Mouse (Mus musculus) neural tube, embryonic 14.5 days (tissue): ENCODE data around the gene R3hdm4. TPM values are rescaled to one million over a fixed set of nuclear protein-coding genes. Genes with fewer than 3 reads are reported as not detected.
"Not testable (repeated sequence)": the region's sequence is repeated elsewhere in the genome, so short reads cannot be mapped to it uniquely, and the experiment has no call there.

ENCODE experiments used
- ATAC-seq: fragments of 200-750 bp; cut with Nextera tagmentation; 2 replicates; pipeline ENCODE4 v1.8.0; 2017; ENCODE audit warnings: low read depth, mild to moderate bottlenecking, moderate TSS enrichment, moderate library complexity
- H3K27ac ChIP-seq: fragments of 300-500 bp; sonication (generic); 2 replicates; pipeline ENCODE4 v1.5.1; 2014; ENCODE audit warnings: low read depth, mild to moderate bottlenecking, control low read depth, low read length, moderate library complexity, mixed read lengths
- H3K27me3 ChIP-seq: fragments of 300-500 bp; sonication (generic); 2 replicates; pipeline ENCODE4 v1.6.1; 2014; ENCODE audit warnings: low read length; ENCODE audit not compliant: control insufficient read depth, insufficient read depth
- H3K36me3 ChIP-seq: fragments of 300-500 bp; sonication (generic); 2 replicates; pipeline ENCODE4 v1.6.1; 2014; ENCODE audit warnings: low read length, mixed read lengths; ENCODE audit not compliant: control insufficient read depth, insufficient read depth
- H3K4me1 ChIP-seq: fragments of 300-500 bp; sonication (generic); 2 replicates; pipeline ENCODE4 v1.6.1; 2014; ENCODE audit warnings: low read length; ENCODE audit not compliant: control insufficient read depth, insufficient read depth
- H3K4me2 ChIP-seq: fragments of 300-500 bp; sonication (generic); 2 replicates; pipeline ENCODE4 v1.6.1; 2014; ENCODE audit warnings: mild to moderate bottlenecking, low read depth, low read length, control low read depth
- H3K4me3 ChIP-seq: fragments of 300-500 bp; sonication (generic); 2 replicates; pipeline ENCODE4 v1.5.1; 2014; ENCODE audit warnings: low read depth, low read length, control low read depth, mixed read lengths
- H3K9ac ChIP-seq: fragments of 300-500 bp; sonication (generic); replicated peaks from 2 replicates; pipeline ENCODE4 v1.6.1; 2014; ENCODE audit warnings: low read depth, mild to moderate bottlenecking, control low read depth, low read length, mixed read lengths
- H3K9me3 ChIP-seq: fragments of 300-500 bp; sonication (generic); 2 replicates; pipeline ENCODE4 v1.6.1; 2016; ENCODE audit warnings: low read length; ENCODE audit not compliant: control insufficient read depth
- WGBS: fragments of 180-500 bp; shearing (Covaris S2); extraction: QIAGEN DNeasy Blood & Tissue Kit; methylation state at CpG from one replicate; pipeline ENCODE4 v1.1.7; 2014; 5-methylcytosine and 5-hydroxymethylcytosine counted together
- polyA plus RNA-seq: library from polyadenylated mRNA; unstranded; fragments of >200 nt; fragmentation: Nextera tagmentation; extraction: Ambion mirVana; gene quantifications from 2 replicates; pipeline ENCODE4 v1.2.1, GENCODE M21; 2014

Gene R3hdm4
- polyA plus RNA-seq, 1 experiment from 2014 or later, result 265 TPM

DNA sequence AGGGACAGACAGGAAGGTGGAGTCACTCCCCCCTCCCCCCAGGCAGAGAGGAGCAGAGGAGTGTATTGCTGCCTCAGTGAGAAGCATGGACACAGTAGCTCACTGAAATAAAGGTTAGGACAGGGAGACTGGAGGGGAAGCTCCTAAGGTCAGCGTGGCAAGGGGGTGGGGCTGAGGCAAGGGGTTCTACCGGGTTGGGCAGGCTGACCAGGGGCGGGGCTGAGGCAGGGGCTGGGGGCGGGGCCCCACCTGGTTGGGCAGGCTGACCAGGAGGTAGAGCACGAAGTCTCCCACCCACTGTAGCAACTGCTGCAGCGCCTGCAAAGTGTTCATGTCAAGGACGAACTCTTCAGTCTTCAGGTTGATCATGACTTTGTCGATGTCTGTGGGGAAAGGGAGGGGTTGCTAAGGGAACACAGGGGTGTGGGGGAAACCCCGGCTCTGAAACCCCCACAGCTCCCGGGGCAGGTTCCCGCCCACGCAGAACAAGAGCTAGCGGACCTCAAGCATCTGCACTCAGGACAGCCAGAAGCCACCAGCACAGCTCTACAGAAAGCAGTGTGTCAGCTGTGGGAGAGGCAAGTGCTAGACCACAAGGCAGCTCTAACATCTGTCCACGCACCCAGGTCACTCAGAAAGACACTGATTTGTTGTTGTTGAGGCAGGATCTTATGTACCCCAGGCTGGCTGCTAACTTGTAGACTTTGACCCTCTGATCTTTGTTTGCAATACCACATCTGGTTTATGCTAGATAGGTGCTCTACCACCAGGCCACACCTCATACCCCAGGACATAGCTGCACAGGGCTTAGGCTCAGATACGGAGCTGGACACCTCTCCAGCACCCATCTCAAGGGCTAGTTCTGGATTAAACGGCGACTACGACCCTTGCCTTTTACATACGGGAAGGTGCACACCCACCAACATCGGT lies 23.4 kb downstream of the R3hdm4 start:
- Histone ChIP-seq H3K9me3 (no peaks in the 10 kb centered on the region), H3K4me1 (no peaks in the 10 kb centered on the region), H3K4me2 (no peak overlapping the region), H3K9ac (no peak overlapping the region), H3K27me3 (no peaks in the 10 kb centered on the region), H3K36me3 (peaks cover 21% of the 10 kb centered on the region), H3K27ac (no peak overlapping the region), H3K4me3 (no peak overlapping the region)
- WGBS, result 53% methylated on average over 19 of the region's 20 CpGs
- no peak for ATAC-seq

DNA sequence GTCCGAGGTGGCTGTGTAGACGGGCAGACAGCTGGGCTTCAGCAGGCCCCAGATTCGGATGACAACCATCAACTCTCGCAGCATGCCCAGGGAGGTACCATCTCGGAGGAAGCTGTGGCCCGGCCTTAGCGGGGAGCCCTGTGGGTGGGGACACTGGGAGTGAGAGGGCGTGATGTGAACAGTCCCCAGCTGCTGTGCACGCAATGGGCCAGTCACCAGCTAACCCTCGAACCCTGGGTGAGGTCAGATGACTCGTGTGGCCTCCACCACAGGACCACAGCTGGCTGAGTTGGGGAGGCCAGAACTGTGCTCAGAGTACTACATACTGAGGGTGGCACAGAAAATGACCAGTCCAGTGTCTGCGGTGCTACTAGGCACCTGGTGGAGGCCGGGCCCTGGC lies 24.2 kb downstream of the R3hdm4 start:
- Histone ChIP-seq H3K27me3 (no peaks in the 10 kb centered on the region), H3K4me2 (no peak overlapping the region), H3K4me3 (no peak overlapping the region), H3K9me3 (no peaks in the 10 kb centered on the region), H3K27ac (no peak overlapping the region), H3K9ac (no peak overlapping the region), H3K4me1 (no peaks in the 10 kb centered on the region), H3K36me3 (peaks cover 21% of the 10 kb centered on the region)
- no peak for ATAC-seq
- WGBS, result 89% methylated on average over 13 of the region's 13 CpGs

DNA sequence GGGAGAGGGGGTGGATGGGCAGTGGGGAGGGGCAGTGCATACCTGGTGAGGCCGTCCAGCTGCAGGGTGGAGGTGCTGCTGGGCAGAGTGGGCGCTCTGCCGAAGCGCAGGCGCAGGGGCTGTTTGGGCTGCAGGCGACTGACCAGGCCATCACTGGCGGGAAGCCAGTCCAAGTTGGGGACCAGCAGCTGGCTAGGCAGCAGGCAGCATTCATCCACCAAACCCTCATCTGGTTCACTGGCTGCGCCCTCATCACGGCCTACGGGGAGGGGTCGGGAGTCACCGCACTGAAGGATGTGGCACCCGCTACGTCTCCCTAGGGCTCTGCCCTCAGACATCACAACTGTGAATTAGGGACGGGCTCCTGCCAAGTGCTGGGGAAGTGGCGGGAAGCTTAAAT lies 24.7 kb downstream of the R3hdm4 start:
- no peaks in the 10 kb centered on the region for H3K4me1 ChIP-seq
- H3K27ac ChIP-seq, result no peak overlapping the region
- no peak overlapping the region for H3K9ac ChIP-seq
- no peaks in the 10 kb centered on the region for H3K27me3 ChIP-seq
- no peak overlapping the region for H3K4me3 ChIP-seq
- no peaks in the 10 kb centered on the region for H3K9me3 ChIP-seq
- 91% methylated on average over 16 of the region's 16 CpGs for WGBS
- peaks cover 21% of the 10 kb centered on the region for H3K36me3 ChIP-seq
- no peak for ATAC-seq
- H3K4me2 ChIP-seq, result no peak overlapping the region

DNA sequence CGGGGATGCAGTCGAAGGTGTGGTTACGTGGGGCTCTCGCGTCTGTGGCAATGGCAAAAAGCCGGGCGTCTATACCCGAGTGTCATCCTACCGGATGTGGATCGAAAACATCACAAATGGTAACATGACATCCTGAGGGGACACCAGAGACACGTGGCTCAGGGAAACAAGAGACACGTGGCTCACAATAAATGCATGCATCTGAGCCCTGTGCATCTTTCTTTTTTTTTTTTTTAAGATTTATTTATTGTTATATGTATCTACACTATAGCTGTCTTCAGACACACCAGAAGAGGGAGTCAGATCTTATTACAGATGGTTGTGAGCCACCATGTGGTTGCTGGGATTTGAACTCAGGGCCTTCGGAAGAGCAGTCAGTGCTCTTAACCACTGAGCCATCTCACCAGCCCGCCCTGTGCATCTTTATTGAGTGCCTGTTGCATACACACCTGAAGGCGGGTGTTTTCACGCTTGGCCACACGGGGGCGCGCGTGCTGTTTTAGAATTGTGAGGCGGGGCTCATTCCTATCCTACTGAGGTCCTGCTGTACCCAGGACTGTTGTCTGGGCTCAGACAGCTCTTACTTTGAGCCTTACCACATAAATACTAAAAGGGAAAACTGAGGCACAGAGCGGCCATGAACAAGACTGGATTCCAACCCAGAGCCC lies 28.4 kb downstream of the R3hdm4 start:
- not testable (repeated sequence) for H3K27ac ChIP-seq, H3K4me1 ChIP-seq, H3K27me3 ChIP-seq, H3K9ac ChIP-seq, H3K9me3 ChIP-seq, H3K4me3 ChIP-seq, H3K4me2 ChIP-seq
- peak; percentile 61; the same call in 1 of the 2 replicates for ATAC-seq
- peaks cover 15% of the 10 kb centered on the region for H3K36me3 ChIP-seq
- 43% methylated on average over 22 of the region's 22 CpGs for whole genome bisulfite sequencing

DNA sequence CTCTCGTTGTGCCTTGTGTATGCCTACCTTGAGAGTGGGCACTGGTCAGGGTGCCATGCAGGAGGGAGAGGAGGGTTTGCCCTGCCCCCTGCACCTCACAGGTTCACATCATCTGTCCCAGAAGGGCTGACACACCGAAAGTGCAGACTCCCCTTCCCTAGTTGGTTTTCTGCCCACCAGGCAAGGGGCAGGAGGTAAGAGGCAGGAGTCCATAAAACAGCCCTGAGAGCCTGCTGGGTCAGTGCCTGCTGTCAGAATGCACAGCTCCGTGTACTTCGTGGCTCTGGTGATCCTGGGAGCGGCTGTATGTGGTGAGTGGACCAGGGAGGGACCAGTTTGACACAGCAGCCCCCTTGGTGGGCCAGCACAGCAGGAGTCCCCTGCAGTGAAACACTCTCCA lies 30.3 kb downstream of the R3hdm4 start, which contains the start of gene Cfd:
Gene Cfd (plus strand): TSS at position 184 of the 400 bp plus-strand sequence.
- ATAC-seq, result no peak
- WGBS, result 37% methylated on average over 5 of the region's 5 CpGs

DNA sequence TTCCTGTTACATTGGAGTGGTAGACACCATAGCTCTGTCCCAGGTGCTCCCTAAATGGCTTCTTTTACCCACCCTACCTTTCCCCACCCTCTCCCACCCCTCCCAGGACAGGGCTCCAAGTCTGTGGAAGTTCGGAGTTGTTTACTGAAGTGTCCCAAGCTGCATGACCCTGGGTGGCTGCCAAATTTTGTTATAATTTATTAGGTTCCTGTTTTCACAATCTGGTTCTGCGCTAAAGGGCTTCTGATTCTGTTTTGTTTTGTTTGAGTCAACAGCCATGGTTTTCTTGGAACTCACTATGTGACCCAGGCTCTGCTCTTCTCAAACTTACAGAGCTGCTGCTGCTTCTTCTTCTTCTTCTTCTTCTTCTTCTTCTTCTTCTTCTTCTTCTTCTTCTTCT lies 31.6 kb downstream of the R3hdm4 start:
- H3K4me2 ChIP-seq, result no peak overlapping the region
- H3K9me3 ChIP-seq, result no peaks in the 10 kb centered on the region
- no peak overlapping the region for H3K27ac ChIP-seq
- H3K4me3 ChIP-seq, result no peak overlapping the region
- no peaks in the 10 kb centered on the region for H3K4me1 ChIP-seq
- H3K9ac ChIP-seq, result no peak overlapping the region
- H3K27me3 ChIP-seq, result no peaks in the 10 kb centered on the region
- WGBS, result 76% methylated on average over 2 of the region's 2 CpGs
- ATAC-seq, result no peak
- no peaks in the 10 kb centered on the region for H3K36me3 ChIP-seq

More for the DNA sequence above, 30.3 kb downstream of the R3hdm4 start, which contains the start of gene Cfd:
- Histone ChIP-seq H3K4me1 (no peaks in the 10 kb centered on the region), H3K4me3 (no peak within 1 kb of the TSS), H3K9ac (no peak within 1 kb of the TSS), H3K27ac (no peak within 1 kb of the TSS), H3K4me2 (no peak within 1 kb of the TSS), H3K27me3 (no peaks in the 10 kb centered on the region), H3K36me3 (peaks cover 7% of the 10 kb centered on the region; the same call in 1 of the 2 replicates), H3K9me3 (no peaks in the 10 kb centered on the region)

DNA sequence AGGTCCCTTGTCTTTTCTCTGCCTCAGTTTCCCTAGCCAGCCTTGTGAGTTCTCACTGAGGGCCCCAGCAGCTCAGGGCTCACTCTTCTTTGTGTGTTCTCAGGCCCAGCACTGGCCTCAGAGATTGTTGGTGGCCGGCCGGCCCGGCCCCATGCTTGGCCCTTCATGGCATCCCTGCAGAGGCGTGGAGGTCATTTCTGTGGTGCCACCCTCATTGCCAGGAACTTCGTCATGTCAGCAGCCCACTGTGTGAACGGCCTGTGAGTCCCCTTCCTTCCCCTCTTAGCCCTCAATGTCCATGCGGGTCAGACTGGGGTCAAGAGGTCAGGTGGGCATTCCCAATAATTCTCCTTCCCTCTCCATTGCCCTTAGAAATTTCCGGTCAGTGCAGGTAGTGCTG lies 34.4 kb downstream of the R3hdm4 start:
- Histone ChIP-seq H3K4me1 (no peaks in the 10 kb centered on the region; the same call in 1 of the 2 replicates), H3K4me3 (no peak overlapping the region), H3K9ac (no peak overlapping the region), H3K4me2 (no peak overlapping the region), H3K27ac (no peak overlapping the region), H3K9me3 (no peaks in the 10 kb centered on the region), H3K27me3 (no peaks in the 10 kb centered on the region), H3K36me3 (no peaks in the 10 kb centered on the region)
- WGBS, result 77% methylated on average over 8 of the region's 8 CpGs
- ATAC-seq, result no peak

DNA sequence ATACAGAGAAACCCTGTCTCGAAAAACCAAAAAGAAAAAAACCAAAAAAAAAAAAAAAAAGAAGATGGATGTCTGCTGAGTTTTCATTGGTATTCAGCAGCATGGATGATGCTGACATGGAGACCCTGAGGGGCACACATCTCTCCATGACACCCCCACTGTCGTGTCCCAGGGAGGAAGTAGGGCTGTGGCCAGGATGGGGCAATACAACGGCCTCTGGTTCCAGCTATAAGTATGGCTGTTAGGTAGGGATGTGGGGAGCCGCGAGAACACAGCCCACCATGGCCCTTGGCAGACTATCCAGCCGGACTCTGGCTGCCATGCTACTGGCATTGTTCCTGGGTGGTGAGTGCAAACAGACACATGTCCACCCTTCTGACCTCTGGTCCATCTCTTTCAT lies 35.0 kb downstream of the R3hdm4 start, which contains the start of gene Elane:
Gene Elane (plus strand): TSS at position 194 of the 400 bp plus-strand sequence.
- Histone ChIP-seq H3K4me2 (no peak within 1 kb of the TSS), H3K4me3 (no peak within 1 kb of the TSS), H3K4me1 (no peaks in the 10 kb centered on the region; the same call in 1 of the 2 replicates), H3K9me3 (no peaks in the 10 kb centered on the region), H3K36me3 (no peaks in the 10 kb centered on the region), H3K9ac (no peak within 1 kb of the TSS), H3K27ac (no peak within 1 kb of the TSS), H3K27me3 (no peaks in the 10 kb centered on the region)
- 77% methylated on average over 6 of the region's 6 CpGs for WGBS
- no peak for ATAC-seq

DNA sequence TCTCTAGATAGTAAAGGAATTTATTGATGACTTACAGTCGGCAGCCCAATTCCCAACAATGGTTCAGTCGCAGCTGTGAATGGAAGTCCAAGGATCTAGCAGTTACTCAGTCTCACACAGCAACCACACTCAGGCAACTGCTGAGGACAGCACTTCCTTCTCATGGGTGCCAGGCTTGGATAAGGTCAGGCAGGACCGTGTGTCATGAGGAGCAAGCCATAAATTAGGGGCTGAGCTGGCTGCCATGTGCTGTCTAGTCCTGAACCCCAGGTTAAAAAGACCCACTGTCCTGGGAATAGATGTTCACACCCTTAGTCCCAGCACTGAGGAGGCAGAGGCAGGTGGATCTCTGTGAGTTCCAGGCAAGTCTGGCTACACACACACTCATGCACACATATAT lies 36.1 kb downstream of the R3hdm4 start:
- H3K9me3 ChIP-seq, H3K36me3 ChIP-seq, H3K27ac ChIP-seq, ATAC-seq, H3K9ac ChIP-seq, H3K27me3 ChIP-seq, H3K4me1 ChIP-seq, H3K4me2 ChIP-seq, H3K4me3 ChIP-seq: not testable (repeated sequence)
- 68% methylated on average over 3 of the region's 3 CpGs for WGBS
